Mouse (Mus musculus) heart, postnatal 14 days (tissue): ENCODE data around the gene Pde6h. TPM values are rescaled to one million over a fixed set of nuclear protein-coding genes. Genes with fewer than 3 reads are reported as not detected.

Experiments
- DNase-seq, 2 experiments: peaks; one replicate each; pipeline ENCODE4 v3.0.0; 2021 to 2022
- intact Hi-C: fragments of 180-260 bp; cut with DNase I; formaldehyde crosslinking; loops from one replicate; pipeline ENCODE4 v1.15.1; 2025
- total RNA-seq, 2 experiments: library from RNA; stranded (reverse); gene quantifications; 2 replicates each; pipeline ENCODE4 v1.2.3; 2021

Gene Pde6h
- total RNA-seq, 2 experiments from 2014 or later = 0.46 TPM; not detected in 1

DNA sequence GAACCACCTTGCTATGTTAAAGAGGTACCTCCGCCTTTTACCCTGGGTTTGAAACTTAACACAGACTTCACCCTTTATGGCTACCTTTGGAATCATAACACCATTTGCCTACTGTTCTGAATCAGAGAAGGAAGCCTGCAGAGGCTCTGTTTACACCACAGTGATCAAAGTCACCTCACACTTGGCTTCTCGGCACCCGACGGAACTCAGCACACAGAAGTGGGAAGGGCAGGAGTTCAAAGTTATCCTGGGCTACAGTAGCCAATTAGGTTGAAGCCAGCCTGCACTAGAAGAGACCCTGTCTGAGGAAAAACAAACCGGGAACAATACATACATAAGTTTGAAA is 78.5 kb downstream of the Pde6h start:
- intact Hi-C loops = no loop called here
- DNase-seq = no peak

DNA sequence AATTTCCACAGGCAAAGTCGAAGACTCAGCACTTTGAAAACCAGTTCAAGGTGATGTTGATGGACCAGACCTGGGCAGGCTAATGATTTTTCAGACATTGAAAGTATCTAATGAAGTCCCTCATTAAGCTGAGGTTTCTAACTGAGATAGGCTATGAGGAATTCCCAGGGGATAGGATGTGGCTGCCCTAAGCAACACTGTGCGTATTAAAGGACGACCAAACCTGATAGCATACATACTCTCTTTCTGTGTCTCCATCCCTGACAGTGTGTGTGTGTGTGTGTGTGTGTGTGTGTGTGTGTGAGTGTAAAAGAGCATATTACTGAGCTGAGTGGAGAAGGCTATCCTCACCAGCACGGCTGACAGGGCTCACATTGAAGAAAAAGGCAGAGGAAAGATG is 80.7 kb downstream of the Pde6h start:
- intact Hi-C loops = no loop called here

DNA sequence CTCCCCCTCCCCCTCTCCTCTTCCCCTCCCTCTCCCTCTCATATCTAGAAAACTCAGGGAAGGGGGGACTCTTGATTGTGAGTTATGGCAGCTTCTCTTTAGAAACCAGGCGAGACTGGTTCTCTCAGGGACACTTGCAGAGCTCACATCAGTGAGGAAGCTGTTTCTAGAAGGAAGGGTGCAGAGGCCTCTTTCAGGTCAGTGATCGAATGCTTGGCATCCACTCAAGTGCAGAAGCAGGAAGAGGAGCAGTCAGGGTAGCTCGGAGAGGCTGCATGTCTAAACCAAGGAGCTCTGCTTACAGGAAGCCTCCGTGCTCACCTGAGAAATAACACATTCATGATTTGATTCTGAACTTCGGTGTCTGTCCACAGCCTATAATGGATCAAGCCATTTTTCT is 87.6 kb downstream of the Pde6h start:
- DNase-seq = no peak
- intact Hi-C loops = no loop called here

More for the DNA sequence above, 80.7 kb downstream of the Pde6h start:
- no peak for DNase-seq

DNA sequence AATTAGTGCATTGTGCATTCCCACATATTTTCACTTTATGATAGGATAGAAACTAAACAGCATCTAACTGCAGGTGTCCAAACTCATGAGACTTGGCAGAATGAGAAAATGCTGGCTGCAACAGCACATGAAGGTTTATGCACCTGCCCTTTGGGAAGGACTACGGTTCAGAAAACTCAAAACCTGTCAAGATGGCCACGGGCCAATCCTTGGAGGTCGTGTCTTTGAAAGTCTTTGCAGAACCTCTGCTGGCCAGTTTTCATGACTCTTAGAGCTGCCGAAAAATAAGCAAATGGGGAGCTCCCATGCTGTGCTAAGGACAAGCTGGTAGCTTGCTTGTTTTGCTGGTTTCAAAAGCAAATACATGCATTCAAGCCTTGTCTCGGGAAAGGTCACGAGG is 90.7 kb downstream of the Pde6h start:
- intact Hi-C loops = no loop called here
- no peak for DNase-seq

DNA sequence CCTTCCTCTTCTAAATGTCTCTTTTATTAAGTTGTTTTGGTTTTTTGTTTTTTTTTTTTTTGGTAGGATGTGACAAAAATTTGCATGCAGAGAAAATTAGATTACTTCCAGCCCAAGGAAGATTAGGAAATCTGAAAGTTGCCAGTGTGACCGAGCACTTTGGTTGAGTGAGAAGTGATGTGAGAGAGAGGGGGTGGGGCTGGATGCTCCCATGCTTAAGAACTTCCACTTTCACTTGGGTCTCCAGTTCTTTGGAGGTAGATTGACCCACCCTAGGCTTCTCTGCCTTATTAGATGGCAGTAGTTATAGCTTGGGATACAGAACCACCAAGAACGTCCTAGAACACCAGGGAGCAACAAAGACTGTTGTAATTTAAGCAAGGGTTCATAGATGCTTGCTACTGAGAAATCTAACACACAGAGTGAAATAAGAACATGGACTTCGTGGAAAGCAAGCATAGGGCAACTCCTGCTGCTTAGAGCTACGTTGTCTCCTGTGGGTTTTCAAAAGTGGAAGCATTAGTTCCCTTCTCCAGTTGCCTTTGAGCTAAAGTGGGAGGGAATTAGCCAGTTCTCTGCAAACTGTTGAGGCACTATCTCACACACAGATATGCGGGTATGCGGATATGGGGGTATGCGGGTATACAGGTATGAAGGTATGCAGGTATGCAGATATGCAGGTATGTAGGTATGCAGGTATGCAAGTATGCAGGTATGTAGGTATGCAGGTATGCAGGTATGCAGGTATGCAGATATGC is 93.8 kb downstream of the Pde6h start:
- intact Hi-C loops = no loop called here
- no peak for DNase-seq

Other genes with a start within 250 kb of the Pde6h start
- gene Gucy2c, start 142.1 kb upstream of the Pde6h start, total RNA-seq = not detected
- gene Hist4h4, start 119.4 kb upstream of the Pde6h start, total RNA-seq = 10 to 100 TPM; 12.1 to 15.3 TPM
- 10 to 100 TPM; 33.4 to 38.2 TPM for gene H2afj, start 115.6 kb upstream of the Pde6h start, total RNA-seq
- gene BC049715, start 96.2 kb upstream of the Pde6h start, total RNA-seq = 1 to 10 TPM; 1.0 to 1.3 TPM
- gene Wbp11, start 95.6 kb upstream of the Pde6h start, total RNA-seq = 10 to 100 TPM; 64.3 to 66.0 TPM
- not detected for gene Smco3, start 88.4 kb upstream of the Pde6h start, total RNA-seq
- gene Art4, start 66.1 kb upstream of the Pde6h start, total RNA-seq = 10 to 100 TPM; 14.7 to 18.2 TPM
- gene Mgp, start 48.0 kb upstream of the Pde6h start, total RNA-seq = 100 to 1,000 TPM; 373 to 513 TPM
- under 1 TPM in 1 of 2 experiments, not detected in 1; 0.17 TPM for gene Erp27, start 1.7 kb upstream of the Pde6h start, total RNA-seq
- gene Arhgdib, start 18.1 kb downstream of the Pde6h start, total RNA-seq = 10 to 100 TPM; 36.9 to 45.4 TPM
- gene Rerg, start 246.7 kb downstream of the Pde6h start, total RNA-seq = 1 to 10 TPM; 7.4 to 7.5 TPM